12 mouse cellular contexts compared by ENCODE assay signal in genomic region chr3:123204658-123205057, GRCm38 (mm10). TPM values are rescaled to one million over a fixed set of nuclear protein-coding genes. Genes with fewer than 3 reads are reported as not detected.
DNase-seq lines count a peak whose midpoint lies in the region; ATAC-seq and TF ChIP-seq lines count a peak whose summit lies in the region.
"Had no signal": no experiment of that assay in that cellular context is flagged by ENCODE, and none has a peak within 500 bp of the region (broad histone marks: within the 10 kb centered on the region; RNA-seq: fewer than 3 reads in every experiment).

No protein-coding gene starts in this region.

- H3K9ac ChIP-seq in lung, embryonic 15.5 days = no peak overlapping the region
- H3K9ac ChIP-seq in heart, embryonic 15.5 days = no peak overlapping the region
- 0 out of 2 replicates have a peak overlapping the region, but pooled peaks have one; percentile 36 for H3K9ac ChIP-seq in stomach, embryonic 16.5 days (ENCODE audit: low read length)
- no peak overlapping the region for H3K9ac ChIP-seq in hindbrain, postnatal 0 days (replicated peaks; ENCODE audit: low read length)
- H3K9ac ChIP-seq: liver, embryonic 12.5 days; midbrain, embryonic 13.5 days had no signal

- no peak for DNase-seq in frontal cortex, postnatal 25 days (ENCODE audit: low spot score in 2 of 2)
- DNase-seq in lung, adult 2 months = no peak
- DNase-seq in layer of hippocampus, adult 9-10 months (ENCODE audit: low spot score) = no peak
- DNase-seq in hindbrain, postnatal 0 days (ENCODE audit: low spot score) = no peak
- DNase-seq: adrenal gland, postnatal 14 days; cerebellum, adult 8-10 months had no signal

- WGBS in lung, embryonic 15.5 days = 10% methylated on average over 4 of the region's 4 CpGs
- 14% methylated on average over 4 of the region's 4 CpGs for WGBS in lung, adult 2 months
- WGBS in heart, embryonic 15.5 days = 29% methylated on average over 4 of the region's 4 CpGs
- 15% methylated on average over 4 of the region's 4 CpGs for WGBS in stomach, embryonic 16.5 days
- 64% methylated on average over 4 of the region's 4 CpGs for WGBS in hindbrain, postnatal 0 days

- no peak for TF ChIP-seq CTCF in lung, adult 2 months (IDR thresholded peaks at IDR 0.05; ENCODE audit: insufficient read depth, low read length)
- TF ChIP-seq CTCF in hindbrain, postnatal 0 days (IDR thresholded peaks at IDR 0.05; ENCODE audit: low read depth) = no peak

- H3K36me3 ChIP-seq in lung, embryonic 15.5 days = no peaks in the 10 kb centered on the region
- H3K36me3 ChIP-seq in heart, embryonic 15.5 days = no peaks in the 10 kb centered on the region
- no peaks in the 10 kb centered on the region for H3K36me3 ChIP-seq in stomach, embryonic 16.5 days (ENCODE audit: control insufficient read depth, insufficient read depth, low read length)
- no peaks in the 10 kb centered on the region for H3K36me3 ChIP-seq in hindbrain, postnatal 0 days (ENCODE audit: insufficient read depth, low read length)
- H3K36me3 ChIP-seq: liver, embryonic 12.5 days; midbrain, embryonic 13.5 days had no signal

- peak; percentile 27; the same call in 1 of the 2 replicates for ATAC-seq in frontal cortex, adult (ENCODE audit: low TSS enrichment)
- peak; percentile 86; the same call in 1 of the 2 replicates for ATAC-seq in lung, embryonic 15.5 days (ENCODE audit: borderline replicate concordance, extremely low read depth, low FRiP score, low TSS enrichment)
- peak; percentile 43; the same call in 1 of the 2 replicates for ATAC-seq in heart, embryonic 15.5 days (replicated peaks; ENCODE audit: insufficient number of reproducible peaks, insufficient read depth, low FRiP score, low read depth)
- ATAC-seq in stomach, embryonic 16.5 days (ENCODE audit: insufficient read depth, low FRiP score) = peak; percentile 83
- no peak for ATAC-seq in hindbrain, postnatal 0 days
- ATAC-seq: liver, embryonic 12.5 days; midbrain, embryonic 13.5 days had no signal

- H3K4me1 ChIP-seq in lung, embryonic 15.5 days = peaks cover 13% of the 10 kb centered on the region
- H3K4me1 ChIP-seq in lung, adult 2 months (ENCODE audit: control insufficient read depth, insufficient read depth, low read length) = no peaks in the 10 kb centered on the region
- H3K4me1 ChIP-seq in heart, embryonic 15.5 days (replicated peaks) = 0 out of 2 replicates have a peak, but pooled peaks cover 10% of the 10 kb centered on the region
- 0 out of 2 replicates have a peak, but pooled peaks cover 5% of the 10 kb centered on the region for H3K4me1 ChIP-seq in stomach, embryonic 16.5 days (ENCODE audit: control insufficient read depth, insufficient read depth, low read length)
- H3K4me1 ChIP-seq in hindbrain, postnatal 0 days (ENCODE audit: insufficient read depth, low read length) = no peaks in the 10 kb centered on the region
- H3K4me1 ChIP-seq: liver, embryonic 12.5 days; midbrain, embryonic 13.5 days had no signal

- no peak overlapping the region for H3K4me2 ChIP-seq in lung, embryonic 15.5 days
- peak overlapping the region; percentile 29; the same call in 1 of the 2 replicates for H3K4me2 ChIP-seq in heart, embryonic 15.5 days
- H3K4me2 ChIP-seq in stomach, embryonic 16.5 days (ENCODE audit: low read depth, low read length) = peak overlapping the region; percentile 29
- no peak overlapping the region for H3K4me2 ChIP-seq in hindbrain, postnatal 0 days (ENCODE audit: low read depth, low read length)
- H3K4me2 ChIP-seq: liver, embryonic 12.5 days; midbrain, embryonic 13.5 days had no signal

- H3K27me3 ChIP-seq in lung, embryonic 15.5 days = no peaks in the 10 kb centered on the region
- H3K27me3 ChIP-seq in heart, embryonic 15.5 days = no peaks in the 10 kb centered on the region
- no peaks in the 10 kb centered on the region for H3K27me3 ChIP-seq in stomach, embryonic 16.5 days (ENCODE audit: control insufficient read depth, insufficient read depth, low read length)
- no peaks in the 10 kb centered on the region for H3K27me3 ChIP-seq in hindbrain, postnatal 0 days (ENCODE audit: insufficient read depth, low read length)
- H3K27me3 ChIP-seq: liver, embryonic 12.5 days; midbrain, embryonic 13.5 days had no signal

- peak overlapping the region; percentile 62 for H3K27ac ChIP-seq in lung, embryonic 15.5 days
- peak overlapping the region; percentile 67 for H3K27ac ChIP-seq in heart, embryonic 15.5 days
- H3K27ac ChIP-seq in stomach, embryonic 16.5 days (ENCODE audit: low read length) = peak overlapping the region; percentile 81
- H3K27ac ChIP-seq in hindbrain, postnatal 0 days = no peak overlapping the region
- H3K27ac ChIP-seq: liver, embryonic 12.5 days; midbrain, embryonic 13.5 days had no signal

- no peak overlapping the region for H3K4me3 ChIP-seq in lung, embryonic 15.5 days
- H3K4me3 ChIP-seq in lung, adult 2 months (replicated peaks; ENCODE audit: extremely low read depth, low read depth, low read length) = no peak overlapping the region
- no peak overlapping the region for H3K4me3 ChIP-seq in heart, embryonic 15.5 days
- no peak overlapping the region; the same call in 1 of the 2 replicates for H3K4me3 ChIP-seq in stomach, embryonic 16.5 days (replicated peaks; ENCODE audit: low read length)
- H3K4me3 ChIP-seq in hindbrain, postnatal 0 days (ENCODE audit: low read length) = no peak overlapping the region
- H3K4me3 ChIP-seq: liver, embryonic 12.5 days; midbrain, embryonic 13.5 days had no signal

- TF ChIP-seq POLR2A in lung, adult 2 months (IDR thresholded peaks at IDR 0.05; ENCODE audit: borderline replicate concordance, extremely low read depth, low read depth, low read length) = no peak

- no peaks in the 10 kb centered on the region for H3K9me3 ChIP-seq in lung, embryonic 15.5 days
- no peaks in the 10 kb centered on the region for H3K9me3 ChIP-seq in heart, embryonic 15.5 days (replicated peaks)
- H3K9me3 ChIP-seq in stomach, embryonic 16.5 days (replicated peaks; ENCODE audit: control insufficient read depth, low read length) = no peaks in the 10 kb centered on the region
- no peaks in the 10 kb centered on the region for H3K9me3 ChIP-seq in hindbrain, postnatal 0 days (ENCODE audit: low read length)
- H3K9me3 ChIP-seq: liver, embryonic 12.5 days; midbrain, embryonic 13.5 days had no signal

RNA-seq across cellular contexts. Expression of gene Synpo2, which starts 31.3 kb away (rescaled TPM):
- 11.3 and 12.2 TPM in 2 replicates for polyA plus RNA-seq in lung, embryonic 15.5 days (2015; fragmentation: Nextera tagmentation; extraction: Ambion mirVana)
- polyA plus RNA-seq in lung, adult 2 months (2012; rRNA removed) = 11.8 and 12.8 TPM in 2 replicates
- polyA plus RNA-seq in heart, embryonic 15.5 days (2015; fragmentation: Nextera tagmentation; extraction: Ambion mirVana) = 11.9 and 15.1 TPM in 2 replicates
- polyA plus RNA-seq in stomach, embryonic 16.5 days (2015; fragmentation: Nextera tagmentation; extraction: Ambion mirVana) = 38.7 and 38.9 TPM in 2 replicates
- total RNA-seq in hindbrain, postnatal 0 days (2014; rRNA removed) = 0.79 and 1.2 TPM in 2 replicates
- polyA plus RNA-seq in hindbrain, postnatal 0 days (2015; fragmentation: Nextera tagmentation; extraction: Ambion mirVana) = 0.77 and 1.2 TPM in 2 replicates

Comparison
In these comparisons a context has a peak if more than half of its experiments do, and no peak if none do; other contexts are left out.
1. H3K4me2 ChIP-seq: peak in heart, embryonic 15.5 days (single experiment) and stomach, embryonic 16.5 days (single experiment); none in lung, embryonic 15.5 days (single experiment) and hindbrain, postnatal 0 days (single experiment).